Mouse (Mus musculus) erythroid progenitor cell, adult 5-6 weeks (primary cell): ENCODE results near the gene Tmem107. TPM values are rescaled to one million over a fixed set of nuclear protein-coding genes. Genes with fewer than 3 reads are reported as not detected.
A peak's percentile ranks its signal among the peaks of the same experiment; 100 is the strongest.

Experiments used
- ATAC-seq: replicated peaks from 2 replicates; pipeline ENCODE4 v1.8.0; 2016; ENCODE audit warnings: moderate number of reproducible peaks, mild to moderate bottlenecking, moderate TSS enrichment, inconsistent platforms; ENCODE audit not compliant: poor library complexity, low FRiP score, severe bottlenecking
- total RNA-seq, 2 experiments: library from RNA; stranded (forward) in 1 of 2; stranded (reverse) in 1 of 2; fragments of 150-400 nt in 1 of 2; fragments of 186-747, 209-891 nt in 1 of 2; gene quantifications; 2 replicates each; pipeline versions ENCODE4 v1.2.3 to v1.2.4; 2015 to 2017; ENCODE audit warnings: low replicate concordance in 2 of 2

Tmem107 gene
- total RNA-seq, 2 experiments from 2014 or later: 12.6 to 27.7 TPM

- peak; percentile 65 for ATAC-seq
Observed at GRCm38 (mm10) chr11:69073065-69073888, 2.7 kb downstream of the Tmem107 start.

GRCm38 (mm10) chr11:69073951-69074775 is 3.6 kb downstream of the Tmem107 start:
- no peak for ATAC-seq

- ATAC-seq: no peak
Observed at GRCm38 (mm10) chr11:69074776-69075069, 4.1 kb downstream of the Tmem107 start.

GRCm38 (mm10) chr11:69075764-69076479 is 5.3 kb downstream of the Tmem107 start:
- no peak for ATAC-seq

- ATAC-seq: no peak
Observed at GRCm38 (mm10) chr11:69076572-69076971, 6.0 kb downstream of the Tmem107 start.

GRCm38 (mm10) chr11:69077316-69077715 is 6.7 kb downstream of the Tmem107 start:
- no peak for ATAC-seq

- ATAC-seq: no peak
Observed at GRCm38 (mm10) chr11:69078041-69078440, 7.4 kb downstream of the Tmem107 start.

GRCm38 (mm10) chr11:69078805-69079438 is 8.3 kb downstream of the Tmem107 start:
- no peak for ATAC-seq

- no peak for ATAC-seq
Observed at GRCm38 (mm10) chr11:69080102-69080854, 9.7 kb downstream of the Tmem107 start.

GRCm38 (mm10) chr11:69080855-69081222 is 10.2 kb downstream of the Tmem107 start:
- no peak for ATAC-seq

- no peak for ATAC-seq
Observed at GRCm38 (mm10) chr11:69081613-69082012, 11.0 kb downstream of the Tmem107 start.

- ATAC-seq: no peak
Observed at GRCm38 (mm10) chr11:69085608-69086007, 15.0 kb downstream of the Tmem107 start.

GRCm38 (mm10) chr11:69086390-69086789 is 15.8 kb downstream of the Tmem107 start:
- no peak for ATAC-seq

GRCm38 (mm10) chr11:69087082-69087481 is 16.5 kb downstream of the Tmem107 start:
- no peak for ATAC-seq

GRCm38 (mm10) chr11:69087597-69087996 is 17.0 kb downstream of the Tmem107 start:
- ATAC-seq: no peak

- peak; percentile 63 for ATAC-seq
Observed at GRCm38 (mm10) chr11:69088103-69088855, 17.7 kb downstream of the Tmem107 start, which contains the start of gene Vamp2. TSS of gene Vamp2 (plus strand) at chr11:69088490.

GRCm38 (mm10) chr11:69088856-69089615 is 18.4 kb downstream of the Tmem107 start:
- ATAC-seq: peak; percentile 84
